ENCODE assay signal across 10 mouse cellular contexts in genomic region chr11:73107358-73107757, GRCm38 (mm10). TPM values are rescaled to one million over a fixed set of nuclear protein-coding genes. Genes with fewer than 3 reads are reported as not detected.
DNase-seq lines count a peak whose midpoint lies in the region.
"Had no signal": no experiment of that assay in that cellular context is flagged by ENCODE, and none has a peak within 500 bp of the region (broad histone marks: within the 10 kb centered on the region; RNA-seq: fewer than 3 reads in every experiment).

No protein-coding gene starts in this region.

- DNase-seq in T-cell, adult 2 months (ENCODE audit: low spot score), result peak; percentile 53
- DNase-seq in cerebellum, postnatal 10 days, result peak; percentile 45 to 71
- peak; percentile 25 for DNase-seq in heart, adult 8-10 months (ENCODE audit: low spot score)
- peak; percentile 27 to 69 for DNase-seq in kidney, adult 8-10 months
- peak; percentile 68 to 76 for DNase-seq in layer of hippocampus, postnatal 10 days (ENCODE audit: low spot score in 2 of 2)
- peak; percentile 18 to 28 for DNase-seq in lung, adult 18-20 months
- peak; percentile 74 to 77 for DNase-seq in right cerebral cortex, adult 2 months (ENCODE audit: low spot score in 2 of 2)
- peak; percentile 71 for DNase-seq in thymus, postnatal 25 days

RNA-seq across cellular contexts. Expression of gene Itgae, which starts 17.0 kb away (rescaled TPM):
- total RNA-seq in heart, adult 8-10 months (2022), result under 1 TPM in 2 of 4 experiments, not detected in 2; 0.22 to 0.38 TPM
- under 1 TPM; 0.11 to 0.32 TPM for total RNA-seq in layer of hippocampus, postnatal 10 days (2021)

RNA-seq across cellular contexts. Expression of gene Haspin, which starts 30.7 kb away (rescaled TPM):
- under 1 TPM; 0.08 to 0.37 (median 0.14) TPM for total RNA-seq in heart, adult 8-10 months (2022)
- 1 to 10 TPM; 1.2 to 1.7 TPM for total RNA-seq in layer of hippocampus, postnatal 10 days (2021)

RNA-seq across cellular contexts. Expression of gene P2rx5, which starts 52.9 kb away (rescaled TPM):
- 10 to 100 TPM; 14.2 to 19.7 (median 16.6) TPM for total RNA-seq in heart, adult 8-10 months (2022)
- 1 to 10 TPM; 1.5 to 1.7 TPM for total RNA-seq in layer of hippocampus, postnatal 10 days (2021)
- total RNA-seq: common myeloid progenitor, adult 5-6 weeks; hematopoietic stem cell, adult 5-6 weeks had no signal

RNA-seq across cellular contexts. Expression of gene Ncbp3, which starts 59.8 kb away (rescaled TPM):
- total RNA-seq in heart, adult 8-10 months (2022), result 1 to 10 TPM; 5.4 to 6.6 (median 5.6) TPM
- total RNA-seq in layer of hippocampus, postnatal 10 days (2021), result 1 to 10 TPM; 9.5 to 10.0 TPM

Comparison
In these comparisons a context has a peak if more than half of its experiments do, and no peak if none do; other contexts are left out.
1. Peak in every context shown above with its lines: DNase-seq.
2. DNase-seq: peak in every context shown above with its lines; median percentile 76 in right cerebral cortex, adult 2 months; 72 in layer of hippocampus, postnatal 10 days; 71 in thymus, postnatal 25 days; 58 in cerebellum, postnatal 10 days; 53 in T-cell, adult 2 months; 48 in kidney, adult 8-10 months; 25 in heart, adult 8-10 months; 23 in lung, adult 18-20 months.
3. RNA of gene P2rx5, which starts 52.9 kb away (total RNA-seq): 14.2 to 19.7 TPM in heart, adult 8-10 months; 1.5 to 1.7 TPM in layer of hippocampus, postnatal 10 days; every median in the first group is over 4 times any median in the second.